Mouse (Mus musculus) midbrain, embryonic 16.5 days (tissue): ENCODE results near the gene Tex261. TPM values are rescaled to one million over a fixed set of nuclear protein-coding genes. Genes with fewer than 3 reads are reported as not detected.

Experiments
- ATAC-seq: fragments of 200-750 bp; cut with Nextera tagmentation; 2 replicates; pipeline ENCODE4 v1.8.0; 2017; ENCODE audit warnings: moderate TSS enrichment
- H3K27ac ChIP-seq: fragments of 300-500 bp; sonication (generic); 2 replicates; pipeline ENCODE4 v1.5.1; 2014; ENCODE audit warnings: mild to moderate bottlenecking, low read length, mixed read lengths
- H3K27me3 ChIP-seq: fragments of 300-500 bp; sonication (generic); 2 replicates; pipeline ENCODE4 v1.6.1; 2014; ENCODE audit warnings: low read depth, low read length, mixed read lengths; ENCODE audit not compliant: control insufficient read depth, insufficient read depth
- H3K36me3 ChIP-seq: fragments of 300-500 bp; sonication (generic); 2 replicates; pipeline ENCODE4 v1.6.1; 2014; ENCODE audit warnings: mild to moderate bottlenecking, low read length, moderate library complexity, mixed read lengths; ENCODE audit not compliant: control insufficient read depth, insufficient read depth
- H3K4me1 ChIP-seq: fragments of 300-500 bp; sonication (generic); 2 replicates; pipeline ENCODE4 v1.6.1; 2014; ENCODE audit warnings: mild to moderate bottlenecking, low read length, mixed read lengths; ENCODE audit not compliant: control insufficient read depth, insufficient read depth
- H3K4me2 ChIP-seq: fragments of 300-500 bp; sonication (generic); 2 replicates; pipeline ENCODE4 v1.6.1; 2014; ENCODE audit warnings: mild to moderate bottlenecking, low read length, mixed read lengths
- H3K4me3 ChIP-seq: fragments of 300-500 bp; sonication (generic); 2 replicates; pipeline ENCODE4 v1.5.1; 2014; ENCODE audit warnings: low read depth, mild to moderate bottlenecking, low read length, moderate library complexity, mixed read lengths
- H3K9ac ChIP-seq: fragments of 300-500 bp; sonication (generic); 2 replicates; pipeline ENCODE4 v1.6.1; 2014; ENCODE audit warnings: low read depth, low read length, mixed read lengths
- H3K9me3 ChIP-seq: fragments of 300-500 bp; sonication (generic); replicated peaks from 2 replicates; pipeline ENCODE4 v1.6.1; 2014; ENCODE audit warnings: mild to moderate bottlenecking, low read length, mixed read lengths; ENCODE audit not compliant: control insufficient read depth, poor library complexity, severe bottlenecking
- WGBS: fragments of 180-500 bp; shearing (Covaris S2); extraction: QIAGEN DNeasy Blood & Tissue Kit; methylation state at CpG from one replicate; pipeline ENCODE4 v1.1.7; 2014; 5-methylcytosine and 5-hydroxymethylcytosine counted together
- polyA plus RNA-seq: library from polyadenylated mRNA; unstranded; fragments of >200 nt; fragmentation: Nextera tagmentation; extraction: Ambion mirVana; gene quantifications from 2 replicates; pipeline ENCODE4 v1.2.1, GENCODE M21; 2015

The Tex261 gene
- polyA plus RNA-seq, 1 experiment from 2014 or later = 69.3 TPM

DNA sequence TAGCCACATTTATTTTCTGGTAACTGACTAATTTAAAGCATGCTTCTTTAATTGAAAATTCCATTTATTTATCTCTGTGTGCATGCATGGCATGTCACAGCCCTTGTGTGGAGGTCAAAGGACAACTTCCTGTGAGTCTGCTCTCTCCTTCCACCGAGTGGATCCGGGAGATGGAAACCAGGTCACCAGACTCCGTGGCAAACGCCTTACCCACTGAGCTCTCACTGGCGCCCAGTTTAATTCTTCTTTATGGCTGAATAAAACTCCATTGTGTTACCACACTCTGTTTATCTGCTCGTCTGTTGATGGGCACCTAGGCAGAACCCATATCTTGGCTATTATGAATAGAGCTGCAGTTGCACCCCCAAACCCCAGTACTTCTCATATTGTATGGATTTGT is 53.1 kb downstream of the Tex261 start:
- no peak overlapping the region for H3K9ac ChIP-seq
- no peak overlapping the region for H3K4me3 ChIP-seq
- H3K36me3 ChIP-seq = no peaks in the 10 kb centered on the region
- H3K9me3 ChIP-seq = no peaks in the 10 kb centered on the region
- ATAC-seq = no peak
- WGBS = 26% methylated on average over 6 of the region's 6 CpGs
- no peaks in the 10 kb centered on the region for H3K4me1 ChIP-seq
- no peak overlapping the region for H3K4me2 ChIP-seq
- H3K27me3 ChIP-seq = peaks cover 58% of the 10 kb centered on the region
- H3K27ac ChIP-seq = no peak overlapping the region

Other genes with a start within 250 kb of the Tex261 start
- gene Actg2, start 239.5 kb downstream of the Tex261 start, polyA plus RNA-seq = 1.7 and 2.0 TPM in 2 replicates
- 71.5 and 76.9 TPM in 2 replicates for gene Stambp, start 203.1 kb downstream of the Tex261 start, polyA plus RNA-seq
- gene Clec4f, start 119.6 kb downstream of the Tex261 start, polyA plus RNA-seq = not detected in 2 replicates
- gene Cd207, start 98.0 kb downstream of the Tex261 start, polyA plus RNA-seq = not detected in 2 replicates
- 0.16 TPM in 1 of 2 replicates, not detected in the other for gene Vax2, start 64.5 kb downstream of the Tex261 start, polyA plus RNA-seq
- gene Atp6v1b1, start 32.8 kb downstream of the Tex261 start, polyA plus RNA-seq = not detected in 2 replicates
- gene Ankrd53, start 13.2 kb downstream of the Tex261 start, polyA plus RNA-seq = 0.25 and 0.29 TPM in 2 replicates
- gene Nagk, start 19.2 kb upstream of the Tex261 start, polyA plus RNA-seq = 112 and 122 TPM in 2 replicates
- 29.7 and 30.6 TPM in 2 replicates for gene Paip2b, start 55.9 kb upstream of the Tex261 start, polyA plus RNA-seq
- 68.2 and 78.7 TPM in 2 replicates for gene Zfp638, start 91.3 kb upstream of the Tex261 start, polyA plus RNA-seq
- gene Dysf, start 232.8 kb upstream of the Tex261 start, polyA plus RNA-seq = 1.8 and 2.3 TPM in 2 replicates